Mouse (Mus musculus): ENCODE results near the gene Sec22b. TPM values are rescaled to one million over a fixed set of nuclear protein-coding genes. Genes with fewer than 3 reads are reported as not detected.

Sec22b gene
- polyA plus RNA-seq, 1 experiment = 73.4 TPM

DNA sequence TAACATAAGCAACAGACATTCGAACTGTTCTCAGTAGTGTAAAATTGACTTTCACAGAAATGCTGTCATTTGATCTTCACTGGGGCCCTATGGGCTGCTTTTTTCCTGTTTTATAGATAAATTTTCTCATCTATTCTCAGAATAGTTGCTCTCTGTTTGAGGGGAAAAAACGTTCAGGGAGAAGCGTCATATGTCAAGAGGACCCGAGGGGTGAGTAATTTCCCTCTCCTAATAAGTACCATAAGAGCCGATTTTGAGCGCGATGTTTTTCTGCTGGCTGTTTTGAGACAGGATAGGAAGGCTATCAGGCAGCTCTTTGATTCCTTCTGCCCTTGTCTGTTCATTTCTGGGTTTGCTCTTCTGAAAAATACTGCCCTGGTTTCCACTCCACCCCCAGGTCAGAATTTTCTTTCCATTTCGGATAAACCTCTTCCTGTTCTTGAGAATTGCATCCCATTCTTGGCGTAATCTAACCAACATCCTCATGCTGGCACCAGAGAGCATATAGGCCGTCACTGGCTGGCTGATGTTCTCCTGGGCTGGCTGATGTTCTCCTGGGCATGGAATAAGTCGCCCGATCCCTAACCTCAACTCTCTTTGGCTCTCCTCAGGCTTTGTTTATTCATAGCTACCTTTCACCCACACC, 29.3 kb downstream of the Sec22b start:
- Histone ChIP-seq H3K27me3 (replicated peaks) (no peaks in the 10 kb centered on the region), H3K9me3 (no peaks in the 10 kb centered on the region), H3K4me3 (replicated peaks) (peak overlapping the region; percentile 90), H3K36me3 (replicated peaks; ENCODE audit: low read length) (peaks cover 11% of the 10 kb centered on the region), H3K4me1 (peaks cover 84% of the 10 kb centered on the region)
- TF ChIP-seq FLI1 (IDR thresholded peaks at IDR 0.05; ENCODE audit: low read length) = no peak
- TF ChIP-seq GATA1 (IDR thresholded peaks at IDR 0.05; ENCODE audit: borderline replicate concordance, low read length) = no peak

- Histone ChIP-seq H3K36me3 (replicated peaks; ENCODE audit: low read length) (peaks cover 11% of the 10 kb centered on the region), H3K9me3 (peaks cover 2% of the 10 kb centered on the region; the same call in 1 of the 2 replicates), H3K4me3 (replicated peaks) (peak overlapping the region; percentile 90), H3K4me1 (peaks cover 84% of the 10 kb centered on the region), H3K27me3 (replicated peaks) (no peaks in the 10 kb centered on the region)
- no peak for TF ChIP-seq FLI1 (IDR thresholded peaks at IDR 0.05; ENCODE audit: low read length)
- no peak for TF ChIP-seq GATA1 (IDR thresholded peaks at IDR 0.05; ENCODE audit: borderline replicate concordance, low read length)
Observed at GRCm38 (mm10) chr3:97930787-97931158, 29.8 kb downstream of the Sec22b start.

DNA sequence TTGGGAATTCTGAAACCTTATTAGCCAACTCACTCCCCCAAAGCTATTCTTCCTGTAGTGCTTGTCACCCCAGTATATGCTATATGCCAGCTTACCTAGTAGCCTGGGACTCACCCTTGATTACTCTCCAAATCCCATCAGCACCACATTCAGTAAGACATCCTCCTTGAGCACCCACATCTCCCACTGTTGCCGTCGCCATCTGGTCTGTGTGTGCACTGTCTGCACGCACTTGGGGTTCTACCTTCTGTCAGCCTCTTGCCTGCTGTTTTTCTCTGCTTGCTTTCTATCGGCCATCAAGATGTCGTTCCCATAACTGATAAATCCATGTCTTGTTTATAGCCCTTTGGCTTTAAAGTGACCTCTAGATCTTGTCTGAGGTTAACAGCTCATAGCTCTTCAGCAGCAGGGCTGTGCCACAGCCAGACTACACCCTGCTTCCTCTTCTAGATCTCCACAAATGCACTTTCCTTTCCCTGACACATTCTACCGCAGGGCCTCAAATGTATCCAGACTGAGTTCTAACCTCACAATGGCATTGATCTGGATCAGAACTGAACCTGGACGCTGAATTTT, 30.4 kb downstream of the Sec22b start:
- no peak for TF ChIP-seq GATA1 (IDR thresholded peaks at IDR 0.05; ENCODE audit: borderline replicate concordance, low read length)
- TF ChIP-seq FLI1 (IDR thresholded peaks at IDR 0.05; ENCODE audit: low read length) = no peak
- peaks cover 16% of the 10 kb centered on the region for H3K36me3 ChIP-seq (replicated peaks; ENCODE audit: low read length)
- H3K4me1 ChIP-seq = peaks cover 87% of the 10 kb centered on the region
- no peaks in the 10 kb centered on the region for H3K27me3 ChIP-seq (replicated peaks)
- H3K9me3 ChIP-seq = peaks cover 7% of the 10 kb centered on the region; the same call in 1 of the 2 replicates
- peak overlapping the region; percentile 90 for H3K4me3 ChIP-seq (replicated peaks)

GRCm38 (mm10) chr3:97932131-97932530, 31.1 kb downstream of the Sec22b start:
- H3K4me3 ChIP-seq (replicated peaks) = peak overlapping the region; percentile 90
- H3K9me3 ChIP-seq = peaks cover 7% of the 10 kb centered on the region; the same call in 1 of the 2 replicates
- TF ChIP-seq FLI1 (IDR thresholded peaks at IDR 0.05; ENCODE audit: low read length) (no peak), GATA1 (IDR thresholded peaks at IDR 0.05; ENCODE audit: borderline replicate concordance, low read length) (no peak)
- H3K27me3 ChIP-seq (replicated peaks) = no peaks in the 10 kb centered on the region
- H3K36me3 ChIP-seq (replicated peaks; ENCODE audit: low read length) = peaks cover 12% of the 10 kb centered on the region
- peaks cover 88% of the 10 kb centered on the region for H3K4me1 ChIP-seq

DNA sequence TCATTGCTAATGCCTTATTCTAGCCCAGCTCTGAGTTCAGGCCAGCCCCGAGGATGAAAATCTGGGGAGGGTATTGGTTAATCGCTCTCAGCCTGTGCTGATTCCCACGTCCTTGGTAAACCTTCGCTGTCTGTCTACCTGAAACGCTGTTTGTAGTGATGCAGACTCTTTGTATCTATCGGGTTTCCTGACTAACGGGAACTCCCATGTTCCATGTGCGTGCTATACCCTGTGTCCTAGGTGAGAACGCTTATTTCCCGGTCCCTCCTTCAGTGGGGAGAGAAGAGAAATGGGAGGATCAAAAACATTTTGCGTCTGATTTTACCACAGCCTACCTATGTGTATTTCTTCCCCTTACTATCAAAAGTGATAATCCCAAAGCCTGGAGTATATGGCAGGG, 31.8 kb downstream of the Sec22b start:
- H3K27me3 ChIP-seq (replicated peaks) = no peaks in the 10 kb centered on the region
- no peak for TF ChIP-seq FLI1 (IDR thresholded peaks at IDR 0.05; ENCODE audit: low read length)
- TF ChIP-seq GATA1 (IDR thresholded peaks at IDR 0.05; ENCODE audit: borderline replicate concordance, low read length) = no peak
- peaks cover 7% of the 10 kb centered on the region; the same call in 1 of the 2 replicates for H3K9me3 ChIP-seq
- peaks cover 89% of the 10 kb centered on the region for H3K4me1 ChIP-seq
- peak overlapping the region; percentile 90 for H3K4me3 ChIP-seq (replicated peaks)
- peaks cover 8% of the 10 kb centered on the region for H3K36me3 ChIP-seq (replicated peaks; ENCODE audit: low read length)

DNA sequence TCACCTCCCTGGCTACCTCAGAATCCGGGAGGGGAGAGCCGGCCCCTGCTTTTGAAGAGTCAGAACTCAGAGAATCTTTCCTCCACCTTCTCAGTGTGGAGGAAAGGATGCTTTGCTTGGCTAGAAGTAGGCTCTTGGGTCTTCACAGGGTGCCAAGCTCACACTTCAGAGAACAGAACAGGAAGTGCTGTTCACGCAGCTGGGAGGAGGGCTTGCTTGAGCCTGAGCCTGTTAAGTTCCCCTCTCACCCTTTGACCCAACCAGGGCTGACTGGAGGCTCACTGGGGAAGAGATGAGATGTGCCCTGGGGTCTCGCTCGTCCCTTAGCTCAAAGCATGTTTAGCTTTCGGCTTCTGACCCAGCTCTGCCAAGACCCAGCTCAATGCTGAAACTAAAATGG, 32.3 kb downstream of the Sec22b start:
- no peak for TF ChIP-seq GATA1 (IDR thresholded peaks at IDR 0.05; ENCODE audit: borderline replicate concordance, low read length)
- Histone ChIP-seq H3K9me3 (peaks cover 7% of the 10 kb centered on the region; the same call in 1 of the 2 replicates), H3K36me3 (replicated peaks; ENCODE audit: low read length) (peaks cover 8% of the 10 kb centered on the region), H3K27me3 (replicated peaks) (no peaks in the 10 kb centered on the region), H3K4me1 (peaks cover 94% of the 10 kb centered on the region), H3K4me3 (replicated peaks) (peak overlapping the region; percentile 90)

DNA sequence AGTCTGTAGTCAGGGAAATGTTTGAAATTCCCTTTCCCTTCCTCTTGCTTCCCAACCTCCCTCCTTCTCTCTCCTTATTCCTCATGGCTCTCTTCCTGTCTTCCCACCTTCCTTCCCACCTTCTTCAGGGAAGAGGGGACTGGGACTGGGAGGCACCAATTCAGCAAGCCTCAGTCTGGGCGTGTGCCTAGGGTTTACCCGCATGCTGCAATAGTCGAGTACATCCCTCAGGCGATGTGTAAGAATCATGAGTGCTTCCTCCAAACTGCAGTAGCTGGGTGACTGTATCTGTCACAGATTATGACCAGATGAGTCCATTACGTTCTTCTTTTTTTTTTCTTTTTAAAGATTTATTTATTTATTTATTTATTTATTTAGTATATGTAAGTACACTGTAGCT, 32.8 kb downstream of the Sec22b start:
- peak overlapping the region; percentile 14 for H3K4me3 ChIP-seq (replicated peaks)
- H3K27me3 ChIP-seq (replicated peaks) = no peaks in the 10 kb centered on the region
- H3K9me3 ChIP-seq = peaks cover 7% of the 10 kb centered on the region; the same call in 1 of the 2 replicates
- H3K36me3 ChIP-seq (replicated peaks; ENCODE audit: low read length) = peaks cover 8% of the 10 kb centered on the region
- TF ChIP-seq GATA1 (IDR thresholded peaks at IDR 0.05; ENCODE audit: borderline replicate concordance, low read length) = no peak
- TF ChIP-seq FLI1 (IDR thresholded peaks at IDR 0.05; ENCODE audit: low read length) = no peak
- peaks cover 94% of the 10 kb centered on the region for H3K4me1 ChIP-seq

- Histone ChIP-seq H3K9me3 (peaks cover 7% of the 10 kb centered on the region; the same call in 1 of the 2 replicates), H3K4me3 (replicated peaks) (no peak overlapping the region), H3K4me1 (peaks cover 94% of the 10 kb centered on the region), H3K27me3 (replicated peaks) (no peaks in the 10 kb centered on the region), H3K36me3 (replicated peaks; ENCODE audit: low read length) (peaks cover 8% of the 10 kb centered on the region)
- TF ChIP-seq GATA1 (IDR thresholded peaks at IDR 0.05; ENCODE audit: borderline replicate concordance, low read length) (no peak), FLI1 (IDR thresholded peaks at IDR 0.05; ENCODE audit: low read length) (no peak)
Observed at GRCm38 (mm10) chr3:97934331-97935300, 33.6 kb downstream of the Sec22b start.

GRCm38 (mm10) chr3:97937068-97937944, 36.3 kb downstream of the Sec22b start:
- Histone ChIP-seq H3K9me3 (peaks cover 7% of the 10 kb centered on the region; the same call in 1 of the 2 replicates), H3K36me3 (replicated peaks; ENCODE audit: low read length) (peaks cover 8% of the 10 kb centered on the region), H3K4me1 (peaks cover 94% of the 10 kb centered on the region), H3K4me3 (replicated peaks) (peak overlapping the region; percentile 73), H3K27me3 (replicated peaks) (no peaks in the 10 kb centered on the region)
- no peak for TF ChIP-seq GATA1 (IDR thresholded peaks at IDR 0.05; ENCODE audit: borderline replicate concordance, low read length)
- TF ChIP-seq FLI1 (IDR thresholded peaks at IDR 0.05; ENCODE audit: low read length) = no peak
